Mouse (Mus musculus): ENCODE measurements around the gene Tmsb15l. TPM values are rescaled to one million over a fixed set of nuclear protein-coding genes. Genes with fewer than 3 reads are reported as not detected.
"Not testable (repeated sequence)": the region's sequence is repeated elsewhere in the genome, so short reads cannot be mapped to it uniquely, and the experiment has no call there.

Gene Tmsb15l
- not detected in 2 replicates for polyA plus RNA-seq (2012)

GRCm38 (mm10) chrX:136976424-136977084 is at the start of gene Tmsb15l, which contains the start of gene Tmsb15b1:
Gene Tmsb15l (minus strand): TSS chrX:136976869.
Gene Tmsb15b1 (minus strand): TSS chrX:136976874.
- no peak for TF ChIP-seq GATA1 (IDR thresholded peaks at IDR 0.05; ENCODE audit: low read length)

GRCm38 (mm10) chrX:137019310-137019709 is 42.6 kb upstream of the Tmsb15l start:
- no peak for TF ChIP-seq GATA1 (IDR thresholded peaks at IDR 0.05; ENCODE audit: low read length)

- TF ChIP-seq GATA1 (IDR thresholded peaks at IDR 0.05; ENCODE audit: low read length): no peak
Observed at GRCm38 (mm10) chrX:137017668-137018067, 41.0 kb upstream of the Tmsb15l start.

GRCm38 (mm10) chrX:137015099-137015709 is 38.5 kb upstream of the Tmsb15l start:
- TF ChIP-seq GATA1 (IDR thresholded peaks at IDR 0.05; ENCODE audit: low read length): no peak

GRCm38 (mm10) chrX:136996256-136996655 is 19.6 kb upstream of the Tmsb15l start:
- TF ChIP-seq GATA1 (IDR thresholded peaks at IDR 0.05; ENCODE audit: low read length): no peak

GRCm38 (mm10) chrX:136993641-136994040 is 17.0 kb upstream of the Tmsb15l start:
- no peak for TF ChIP-seq GATA1 (IDR thresholded peaks at IDR 0.05; ENCODE audit: low read length)

- TF ChIP-seq GATA1 (IDR thresholded peaks at IDR 0.05; ENCODE audit: low read length): no peak
Observed at GRCm38 (mm10) chrX:136992978-136993547, 16.4 kb upstream of the Tmsb15l start, which contains the start of gene Zcchc18. Gene Zcchc18 (plus strand): TSS chrX:136993155.

- no peak for TF ChIP-seq GATA1 (IDR thresholded peaks at IDR 0.05; ENCODE audit: low read length)
Observed at GRCm38 (mm10) chrX:136992191-136992965, 15.7 kb upstream of the Tmsb15l start.

- no peak for TF ChIP-seq GATA1 (IDR thresholded peaks at IDR 0.05; ENCODE audit: low read length)
Observed at GRCm38 (mm10) chrX:136991274-136991673, 14.6 kb upstream of the Tmsb15l start.

GRCm38 (mm10) chrX:136986039-136986438 is 9.4 kb upstream of the Tmsb15l start:
- no peak for TF ChIP-seq GATA1 (IDR thresholded peaks at IDR 0.05; ENCODE audit: low read length)

GRCm38 (mm10) chrX:136978616-136979015 is 1.9 kb upstream of the Tmsb15l start:
- TF ChIP-seq GATA1 (IDR thresholded peaks at IDR 0.05; ENCODE audit: low read length): no peak

- TF ChIP-seq GATA1 (IDR thresholded peaks at IDR 0.05; ENCODE audit: low read length): not testable (repeated sequence)
Observed at GRCm38 (mm10) chrX:136975397-136975796, 1.3 kb downstream of the Tmsb15l start, which contains the start of gene Tmsb15b2. Gene Tmsb15b2 (minus strand): TSS chrX:136975497.

- no peak for TF ChIP-seq GATA1 (IDR thresholded peaks at IDR 0.05; ENCODE audit: low read length)
Observed at GRCm38 (mm10) chrX:136959688-136960087, 17.0 kb downstream of the Tmsb15l start.

GRCm38 (mm10) chrX:136937985-136938384 is 38.7 kb downstream of the Tmsb15l start:
- TF ChIP-seq GATA1 (IDR thresholded peaks at IDR 0.05; ENCODE audit: low read length): no peak

GRCm38 (mm10) chrX:136927031-136927430 is 49.6 kb downstream of the Tmsb15l start, which contains the start of gene H2bfm:
Gene H2bfm (plus strand): TSS chrX:136927325.
- no peak for TF ChIP-seq GATA1 (IDR thresholded peaks at IDR 0.05; ENCODE audit: low read length)

GRCm38 (mm10) chrX:136925863-136926262 is 50.8 kb downstream of the Tmsb15l start:
- TF ChIP-seq GATA1 (IDR thresholded peaks at IDR 0.05; ENCODE audit: low read length): no peak

Other genes starting within 250 kb of the Tmsb15l start
- 480 and 619 TPM in 2 replicates for gene Morf4l2, start 233.2 kb downstream of the Tmsb15l start, polyA plus RNA-seq (2012)
- not detected in 2 replicates for gene Glra4, start 196.7 kb downstream of the Tmsb15l start, polyA plus RNA-seq (2012)
- 0.11 and 0.13 TPM in 2 replicates for gene Plp1, start 154.2 kb downstream of the Tmsb15l start, polyA plus RNA-seq (2012)
- not detected in 2 replicates for gene Rab9b, start 108.1 kb downstream of the Tmsb15l start, polyA plus RNA-seq (2012)
- not detected in 2 replicates for gene H2bfm, start 49.5 kb downstream of the Tmsb15l start, polyA plus RNA-seq (2012)
- not detected in 2 replicates for gene Tmsb15b2, start 1.4 kb downstream of the Tmsb15l start, polyA plus RNA-seq (2012)
- gene Tmsb15b1, start within 50 bp of the Tmsb15l start, polyA plus RNA-seq (2012): not detected in 2 replicates
- not detected in 2 replicates for gene Zcchc18, start 16.3 kb upstream of the Tmsb15l start, polyA plus RNA-seq (2012)
- 0.42 and 0.73 TPM in 2 replicates for gene Slc25a53, start 61.4 kb upstream of the Tmsb15l start, polyA plus RNA-seq (2012)
- 1.9 and 2.4 TPM in 2 replicates for gene Fam199x, start 72.7 kb upstream of the Tmsb15l start, polyA plus RNA-seq (2012)
- not detected in 2 replicates for gene Esx1, start 145.2 kb upstream of the Tmsb15l start, polyA plus RNA-seq (2012)